Mouse (Mus musculus): Measurements from ENCODE around the gene Gpr137b. TPM values are rescaled to one million over a fixed set of nuclear protein-coding genes. Genes with fewer than 3 reads are reported as not detected.
"Not testable (repeated sequence)": the region's sequence is repeated elsewhere in the genome, so short reads cannot be mapped to it uniquely, and the experiment has no call there.

The Gpr137b gene
- 10 to 100 TPM; 24.5 to 25.7 TPM for total RNA-seq (2021)
- long read RNA-seq, transcript Gpr137b-201 (7 exons, 2,971 nt), result major isoform, 15 of 29 reads
- long read RNA-seq, transcript Gpr137b-202 (7 exons, 3,634 nt), result minor isoform, 6 of 29 reads
- long read RNA-seq, partial matches to known transcripts, result 1 of 29 reads
- long read RNA-seq, other reads (novel, unspliced or antisense), result 6 of 29 reads

- peak; percentile 39 to 74 for DNase-seq (ENCODE audit: low spot score in 2 of 2)
Measured at GRCm38 (mm10) chr13:13393228-13394095, at the start of gene Gpr137b. Gene Gpr137b, minus strand, starts transcription at chr13:13394014.

GRCm38 (mm10) chr13:13438112-13438953 is 44.5 kb upstream of the Gpr137b start:
- DNase-seq (ENCODE audit: low spot score in 2 of 2), result not testable (repeated sequence)

GRCm38 (mm10) chr13:13437460-13438015 is 43.7 kb upstream of the Gpr137b start, which contains the start of gene Nid1:
Gene Nid1, plus strand, starts transcription at chr13:13437551.
- DNase-seq (ENCODE audit: low spot score in 2 of 2), result not testable (repeated sequence)

DNA sequence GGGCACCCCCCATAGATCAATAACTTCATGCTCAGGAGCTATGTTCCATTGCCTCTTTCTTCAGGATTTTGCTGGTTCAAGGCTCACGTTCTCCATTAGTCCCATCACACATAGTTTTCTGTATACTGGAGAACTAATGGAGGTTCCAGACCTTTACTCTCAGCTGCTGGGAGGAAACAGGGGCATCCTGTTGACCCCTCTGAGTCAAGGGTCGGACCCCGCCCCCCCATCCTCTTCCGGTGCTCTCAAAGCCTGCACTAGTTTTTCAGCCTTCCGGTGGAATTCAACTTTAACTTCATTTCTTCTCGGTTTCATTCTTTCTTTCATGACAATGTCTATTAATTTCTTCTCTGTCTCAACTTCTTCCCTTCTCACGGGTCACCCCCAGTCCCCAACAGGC is 42.3 kb upstream of the Gpr137b start:
- DNase-seq (ENCODE audit: low spot score in 2 of 2), result not testable (repeated sequence)

DNA sequence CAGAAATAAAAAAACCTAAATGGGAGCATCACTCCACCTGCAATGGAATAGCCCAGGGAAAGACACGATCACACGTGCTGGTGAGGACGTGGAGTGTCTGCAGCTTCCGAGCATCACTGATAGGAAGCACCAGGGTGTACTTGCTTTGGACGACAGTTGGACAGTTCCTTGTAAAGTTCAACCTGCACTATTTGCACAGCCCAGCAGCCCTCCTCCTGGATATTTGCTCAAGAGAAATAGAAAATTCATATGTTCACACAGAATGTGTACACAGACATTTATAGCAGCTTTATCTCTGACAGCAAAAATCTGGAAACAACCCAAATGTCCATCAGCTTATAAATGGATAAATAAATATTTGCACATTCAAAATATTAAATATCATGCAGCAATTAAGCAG is 29.5 kb upstream of the Gpr137b start:
- DNase-seq (ENCODE audit: low spot score in 2 of 2), result not testable (repeated sequence)

DNA sequence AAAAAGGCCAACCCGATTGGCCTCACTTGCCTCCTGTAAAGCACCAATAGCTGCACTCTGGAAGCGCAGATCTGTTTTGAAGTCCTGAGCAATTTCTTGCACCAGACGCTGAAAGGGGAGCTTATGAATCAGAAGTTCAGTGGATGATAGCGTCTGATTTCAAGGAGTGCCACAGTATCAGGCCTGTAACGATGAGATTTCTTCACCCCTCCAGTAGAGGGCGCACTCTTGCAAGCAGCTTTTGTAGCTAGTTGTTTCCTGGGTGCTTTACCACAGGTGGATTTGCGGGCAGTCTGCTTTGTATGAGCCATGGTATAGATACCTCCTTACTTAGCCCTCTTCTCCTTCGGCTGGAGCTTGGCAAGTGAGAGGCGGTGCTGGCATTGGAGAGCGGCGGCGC is 25.0 kb upstream of the Gpr137b start:
- not testable (repeated sequence) for DNase-seq (ENCODE audit: low spot score in 2 of 2)

DNA sequence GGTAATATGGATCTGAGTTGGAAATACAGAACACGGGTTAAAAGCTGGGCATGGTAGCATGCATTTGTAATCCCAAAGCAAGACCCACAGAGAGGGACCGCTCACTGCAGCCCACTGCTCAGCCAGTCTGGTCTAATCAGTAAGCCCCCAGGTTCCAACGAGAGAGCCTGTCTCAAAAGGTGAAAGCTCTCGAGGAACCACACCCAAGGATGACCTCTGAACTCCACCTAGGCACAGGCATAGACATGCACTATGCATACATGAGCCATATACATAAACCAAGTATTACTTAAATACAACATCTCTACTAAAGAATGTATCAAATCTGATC is 22.2 kb upstream of the Gpr137b start:
- not testable (repeated sequence) for DNase-seq (ENCODE audit: low spot score in 2 of 2)

DNA sequence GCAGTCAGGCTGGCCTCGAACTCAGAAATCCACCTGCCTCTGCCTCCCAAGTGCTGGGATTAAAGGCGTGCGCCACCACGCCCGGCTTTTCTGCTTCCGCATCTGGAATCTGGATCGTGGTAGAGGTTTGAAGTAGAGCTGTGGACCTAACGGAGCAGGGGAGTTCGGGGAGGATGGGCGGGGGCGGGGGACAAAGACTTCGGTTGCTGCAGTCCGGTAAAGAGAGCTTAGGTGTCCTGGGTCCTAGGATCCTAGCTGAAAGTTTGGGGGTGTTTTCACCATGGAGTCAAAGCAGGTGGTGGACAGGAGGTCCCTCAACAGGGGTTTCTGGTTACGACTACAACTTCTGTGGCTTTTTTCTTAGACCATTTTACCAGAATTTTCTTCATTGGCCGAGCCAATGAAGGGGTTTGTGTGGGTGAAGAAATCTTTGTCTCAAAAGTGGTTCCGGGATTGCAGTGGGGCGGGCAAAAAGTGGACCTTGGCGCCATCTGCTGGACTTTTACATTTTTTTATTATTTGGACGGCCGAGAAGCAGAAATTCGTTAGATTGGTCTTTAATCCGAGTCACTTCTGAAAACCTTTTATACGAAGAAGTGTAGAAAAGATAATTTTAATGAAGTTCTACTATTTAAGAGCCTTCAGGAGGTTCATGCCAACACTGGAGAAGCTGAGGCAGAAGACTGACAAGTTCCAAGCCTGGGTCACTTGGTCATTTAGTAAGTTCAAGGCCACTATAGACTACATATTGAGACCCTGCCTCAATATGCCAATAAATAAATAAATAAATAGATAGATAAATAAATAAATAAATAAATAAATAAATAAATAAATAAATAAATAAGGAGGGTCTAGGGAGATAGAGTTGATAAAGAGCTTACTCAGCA is 21.5 kb upstream of the Gpr137b start:
- DNase-seq (ENCODE audit: low spot score in 2 of 2), result peak; percentile 52 to 72

- DNase-seq (ENCODE audit: low spot score in 2 of 2), result no peak
Measured at GRCm38 (mm10) chr13:13414206-13414605, 20.4 kb upstream of the Gpr137b start.

- DNase-seq (ENCODE audit: low spot score in 2 of 2), result not testable (repeated sequence)
Measured at GRCm38 (mm10) chr13:13405511-13405910, 11.7 kb upstream of the Gpr137b start.

DNA sequence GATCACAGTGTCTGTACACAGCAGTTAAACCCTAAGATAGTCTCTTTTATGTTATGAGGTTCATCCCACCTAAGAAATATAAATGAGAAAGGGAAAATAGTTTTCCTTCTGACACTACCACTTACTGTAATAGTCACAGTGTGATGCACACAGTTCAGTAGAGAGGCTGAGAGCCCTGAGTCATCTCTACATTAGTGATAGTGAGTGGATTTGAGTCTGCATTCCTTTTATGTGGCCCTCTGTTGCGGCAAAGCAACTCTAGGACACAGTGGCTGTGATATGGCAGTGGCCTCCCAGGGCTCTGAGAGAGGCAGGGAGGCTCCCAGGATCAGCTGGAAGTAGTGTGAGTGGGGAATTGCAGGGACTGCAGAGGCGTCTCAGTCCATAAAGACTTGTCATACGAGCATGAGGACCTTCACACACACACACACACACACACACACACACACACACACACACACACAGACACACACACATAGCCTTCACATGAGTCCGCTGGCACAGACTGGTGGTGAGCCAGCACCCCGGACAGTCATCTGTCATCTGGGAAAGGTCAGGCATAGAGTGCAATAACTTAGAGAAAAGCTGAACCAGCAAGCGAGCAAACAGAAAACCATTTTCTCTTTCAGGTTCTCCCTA is 10.8 kb upstream of the Gpr137b start:
- not testable (repeated sequence) for DNase-seq (ENCODE audit: low spot score in 2 of 2)

DNA sequence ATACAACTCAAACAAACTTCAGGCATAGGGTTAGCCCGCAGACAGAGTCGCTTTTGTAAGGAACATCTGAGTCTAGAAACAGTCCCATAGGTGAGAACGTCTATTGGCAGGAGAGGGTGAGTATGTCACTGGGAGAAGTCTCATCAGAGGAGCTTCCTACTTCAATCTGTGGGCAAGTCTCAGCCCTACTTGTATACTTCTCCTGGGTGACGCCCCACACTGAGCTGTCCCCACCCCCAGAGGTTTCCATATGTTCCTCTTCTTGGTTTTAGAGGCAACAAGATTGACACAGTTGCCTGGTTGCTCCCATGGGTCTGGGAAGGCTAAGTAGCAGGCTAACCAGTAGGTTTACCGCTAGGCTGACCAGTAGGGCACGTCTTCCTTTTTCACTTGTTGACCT is 10.0 kb upstream of the Gpr137b start:
- not testable (repeated sequence) for DNase-seq (ENCODE audit: low spot score in 2 of 2)

GRCm38 (mm10) chr13:13403366-13403765 is 9.6 kb upstream of the Gpr137b start:
- DNase-seq (ENCODE audit: low spot score in 2 of 2), result not testable (repeated sequence)

- DNase-seq (ENCODE audit: low spot score in 2 of 2), result not testable (repeated sequence)
Measured at GRCm38 (mm10) chr13:13402818-13403217, 9.0 kb upstream of the Gpr137b start.

DNA sequence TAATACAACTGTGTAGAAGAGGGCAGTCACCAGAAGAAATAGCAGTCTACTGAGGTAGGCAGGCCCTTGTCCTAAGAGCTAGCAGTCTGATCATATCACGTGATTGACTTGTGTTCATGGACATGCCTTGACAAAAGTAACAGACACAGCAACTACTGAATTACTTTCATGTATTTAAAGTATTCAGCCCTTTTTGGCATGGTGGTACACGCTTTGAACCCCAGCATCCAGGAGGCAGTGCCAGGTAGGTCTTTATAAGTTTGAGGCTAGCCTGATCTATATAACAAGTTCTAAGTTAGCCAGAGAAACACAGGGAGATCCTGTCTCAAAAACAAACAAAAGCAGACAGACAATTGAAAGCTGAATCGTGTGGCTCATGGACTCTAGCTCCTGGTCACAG is 7.0 kb upstream of the Gpr137b start:
- DNase-seq (ENCODE audit: low spot score in 2 of 2), result not testable (repeated sequence)

DNA sequence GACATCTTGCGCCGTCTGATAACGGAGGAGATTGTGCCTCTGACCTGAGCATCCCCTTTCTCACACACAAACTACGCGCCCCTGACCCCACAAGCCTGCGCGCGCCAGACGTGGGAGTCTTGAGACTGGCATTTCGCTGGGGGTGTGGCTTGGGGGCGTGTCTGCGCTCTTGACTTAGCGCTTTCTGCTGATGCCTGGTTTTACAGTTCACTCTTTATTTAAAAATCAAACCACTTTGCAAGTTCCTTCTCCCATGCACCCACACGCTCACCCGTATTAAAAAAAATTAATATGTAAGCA is 232 bp upstream of the Gpr137b start:
- DNase-seq (ENCODE audit: low spot score in 2 of 2), result not testable (repeated sequence)

DNA sequence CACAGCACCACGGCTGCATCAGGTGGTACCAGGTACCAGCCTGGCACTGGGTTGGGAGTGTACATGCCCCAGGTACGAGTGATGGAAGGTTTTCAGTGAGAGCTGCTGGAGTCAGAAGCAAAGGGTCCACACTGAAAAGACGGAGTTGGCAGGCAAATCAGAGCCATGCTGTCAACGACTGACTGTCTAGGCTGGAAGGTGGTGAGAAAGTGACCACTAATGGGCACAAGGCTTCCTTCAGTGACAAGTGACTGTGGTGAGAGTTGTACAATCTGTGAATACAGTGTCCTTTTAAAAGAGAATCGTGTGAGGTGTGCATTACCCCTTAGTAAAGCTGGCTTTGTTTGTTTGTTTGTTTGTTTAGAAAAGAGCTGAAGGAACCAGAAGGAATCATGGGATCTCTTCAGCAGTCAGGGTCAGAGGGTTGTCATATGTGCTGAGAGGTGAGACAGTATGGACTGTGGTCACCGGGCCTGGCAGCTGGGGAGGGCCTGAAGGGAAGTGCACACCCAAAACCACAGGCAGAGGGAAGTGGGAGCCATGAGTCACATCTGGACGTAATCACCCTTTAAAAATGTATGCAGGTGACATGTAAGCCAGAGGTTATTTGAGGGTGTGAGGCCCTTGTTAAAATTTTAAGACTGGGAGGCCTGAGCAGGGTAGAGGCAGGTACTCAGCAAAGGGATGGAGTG is 15.5 kb downstream of the Gpr137b start:
- not testable (repeated sequence) for DNase-seq (ENCODE audit: low spot score in 2 of 2)

GRCm38 (mm10) chr13:13377180-13377579 is 16.6 kb downstream of the Gpr137b start:
- DNase-seq (ENCODE audit: low spot score in 2 of 2), result no peak

GRCm38 (mm10) chr13:13373965-13374364 is 19.8 kb downstream of the Gpr137b start:
- DNase-seq (ENCODE audit: low spot score in 2 of 2), result not testable (repeated sequence)

All from layer of hippocampus, adult 18-20 months (tissue).